Mouse (Mus musculus) regulatory T cell (primary cell): ENCODE measurements at regions not wholly inside any gene's neighbourhood (a gene's known extent, or its start where the extent isn't known, plus 50 kb on each side); places are given as distances from the start of the nearest gene placed in this dataset.

Experiments
- in situ Hi-C: fragments of 300-600 bp; cut with MboI, MseI; formaldehyde crosslinking; loops from one replicate; pipeline ENCODE4 v1.15.1; 2025; ENCODE audit warnings: high pct_unique_total_duplicates

- in situ Hi-C loops, result loop anchor here (25.0 kb wide), 1 partner anchor 374 kb away; the partner anchor contains the start of genes Acad9 and Ccdc144b
These were observed 65.8 kb upstream of the Atp11b start for GRCm38 (mm10) chr3:35688111-35688510.

- in situ Hi-C loops, result loop anchor here (25.0 kb wide), 1 partner anchor 374 kb away; the partner anchor contains the start of genes Acad9 and Ccdc144b
These were observed 65.1 kb upstream of the Atp11b start for GRCm38 (mm10) chr3:35688781-35689180.

GRCm38 (mm10) chr3:35693039-35693438, 60.9 kb upstream of the Atp11b start:
- in situ Hi-C loops, result loop anchor here (5.0 to 25.0 kb wide), 2 partner anchors 69 to 369 kb away; partner anchors contain the start of genes Acad9 and Ccdc144b

- in situ Hi-C loops, result loop anchor here (5.0 to 25.0 kb wide), 2 partner anchors 69 to 369 kb away; partner anchors contain the start of genes Acad9 and Ccdc144b
These were observed 60.4 kb upstream of the Atp11b start for GRCm38 (mm10) chr3:35693551-35693950.

- in situ Hi-C loops, result loop anchor here (5.0 to 25.0 kb wide), 2 partner anchors 68 to 368 kb away; partner anchors contain the start of genes Acad9 and Ccdc144b
These were observed 59.7 kb upstream of the Atp11b start for GRCm38 (mm10) chr3:35694241-35694640.

- in situ Hi-C loops, result loop anchor here (25.0 kb wide), 1 partner anchor 366 kb away; the partner anchor contains the start of genes Acad9 and Ccdc144b
These were observed 58.0 kb upstream of the Atp11b start for GRCm38 (mm10) chr3:35695859-35696258.

GRCm38 (mm10) chr3:35699266-35699665, 54.6 kb upstream of the Atp11b start:
- in situ Hi-C loops, result loop anchor here (25.0 kb wide), 1 partner anchor 363 kb away; the partner anchor contains the start of genes Acad9 and Ccdc144b

- in situ Hi-C loops, result loop anchor here (25.0 kb wide), 1 partner anchor 362 kb away; the partner anchor contains the start of genes Acad9 and Ccdc144b
These were observed 53.9 kb upstream of the Atp11b start for GRCm38 (mm10) chr3:35699979-35700378.

- in situ Hi-C loops, result no loop called here
These were observed 50.2 kb upstream of the Atp11b start for GRCm38 (mm10) chr3:35703528-35704327.
